Mouse (Mus musculus): ENCODE measurements around the gene Wasl. TPM values are rescaled to one million over a fixed set of nuclear protein-coding genes. Genes with fewer than 3 reads are reported as not detected.

Gene Wasl
- polyA plus RNA-seq (2011; ENCODE audit: insufficient read depth, insufficient read length, low read depth, missing spikeins), result 62.3 and 63.1 TPM in 2 replicates

DNA sequence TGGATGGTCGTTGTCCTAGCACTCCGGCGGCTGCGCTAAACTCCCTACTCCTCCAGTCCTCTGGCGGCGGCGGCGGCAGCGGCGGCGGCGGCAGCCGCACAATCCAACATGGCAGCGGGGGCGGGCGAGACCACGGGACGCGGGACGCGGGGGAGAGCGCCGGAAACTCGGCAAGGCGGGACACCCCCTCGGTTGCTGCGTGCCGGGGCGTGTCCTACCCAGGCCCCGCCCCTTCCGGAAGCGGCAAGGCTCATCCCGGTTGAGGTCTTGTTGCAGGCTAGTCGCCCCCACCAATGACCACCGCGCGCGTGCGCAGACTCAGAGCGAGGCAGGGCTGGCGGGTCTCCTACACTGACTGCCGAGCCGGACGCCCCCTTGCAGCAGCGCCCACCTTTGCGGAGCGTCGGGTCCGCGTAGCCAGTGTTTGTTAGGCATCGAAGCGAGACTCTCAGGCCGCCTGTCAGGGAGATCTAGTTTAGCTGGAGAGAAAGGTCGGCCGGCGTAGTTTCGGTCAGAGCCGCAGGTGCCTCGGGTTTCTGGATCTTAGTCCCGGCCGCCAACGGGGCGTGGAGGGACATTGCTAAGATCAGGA lies at the start of gene Wasl:
Gene Wasl, minus strand, starts transcription at position 143 of the 592 bp plus-strand sequence.
- H3K36me3 ChIP-seq (ENCODE audit: control insufficient read depth, insufficient read depth, low read length, poor library complexity, severe bottlenecking), result peaks cover 4% of the 10 kb centered on the region; the same call in 1 of the 2 replicates
- H3K4me3 ChIP-seq (ENCODE audit: low read depth, low read length), result peak within 1 kb of the TSS; percentile 74
- no peaks in the 10 kb centered on the region for H3K27me3 ChIP-seq (ENCODE audit: control insufficient read depth, insufficient read depth, low read length, poor library complexity, severe bottlenecking)
- peak within 1 kb of the TSS; percentile 38 for H3K27ac ChIP-seq (ENCODE audit: insufficient read depth, low read length)
- H3K9me3 ChIP-seq (replicated peaks; ENCODE audit: control insufficient read depth, insufficient read depth, low read length, poor library complexity, severe bottlenecking), result no peaks in the 10 kb centered on the region
- no peaks in the 10 kb centered on the region for H3K4me1 ChIP-seq (ENCODE audit: control insufficient read depth, insufficient read depth, low read length)
- TF ChIP-seq POLR2A (IDR thresholded peaks at IDR 0.05; ENCODE audit: insufficient read depth, low read length) (peak; percentile 61), CTCF (IDR thresholded peaks at IDR 0.05; ENCODE audit: low read depth, low read length) (no peak)
- peak within 1 kb of the TSS; percentile 95 for H3K9ac ChIP-seq (ENCODE audit: low read depth, poor library complexity, severe bottlenecking)

DNA sequence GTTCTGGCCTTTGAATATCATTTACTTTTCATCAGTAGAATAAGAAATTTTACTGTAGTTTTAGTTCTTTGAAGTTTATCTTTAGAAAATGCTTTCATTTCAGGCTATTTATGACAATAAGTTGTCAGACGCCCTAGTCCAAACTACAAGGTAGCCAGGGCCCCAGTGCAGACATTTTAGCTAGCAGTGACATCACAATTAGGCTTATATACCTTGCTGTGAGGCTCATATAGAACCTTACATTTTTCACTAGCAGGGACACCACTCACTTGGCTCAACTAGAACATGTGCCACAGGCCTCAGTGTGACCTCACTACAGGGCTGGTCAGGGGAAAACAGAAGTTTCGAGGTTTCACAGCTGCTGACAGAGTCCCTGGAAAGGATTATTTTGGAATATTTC lies 42.7 kb upstream of the Wasl start:
- no peaks in the 10 kb centered on the region for H3K27me3 ChIP-seq (ENCODE audit: control insufficient read depth, insufficient read depth, low read length, poor library complexity, severe bottlenecking)
- H3K4me3 ChIP-seq (ENCODE audit: low read depth, low read length), result no peak overlapping the region
- no peak overlapping the region for H3K9ac ChIP-seq (ENCODE audit: low read depth, poor library complexity, severe bottlenecking)
- H3K4me1 ChIP-seq (ENCODE audit: control insufficient read depth, insufficient read depth, low read length), result no peaks in the 10 kb centered on the region
- TF ChIP-seq POLR2A (IDR thresholded peaks at IDR 0.05; ENCODE audit: insufficient read depth, low read length), result no peak
- no peak for TF ChIP-seq CTCF (IDR thresholded peaks at IDR 0.05; ENCODE audit: low read depth, low read length)
- no peak for TF ChIP-seq EP300 (IDR thresholded peaks at IDR 0.05; ENCODE audit: insufficient read depth, low read depth, low read length)
- no peak overlapping the region for H3K27ac ChIP-seq (ENCODE audit: insufficient read depth, low read length)
- no peaks in the 10 kb centered on the region for H3K9me3 ChIP-seq (replicated peaks; ENCODE audit: control insufficient read depth, insufficient read depth, low read length, poor library complexity, severe bottlenecking)
- H3K36me3 ChIP-seq (ENCODE audit: control insufficient read depth, insufficient read depth, low read length, poor library complexity, severe bottlenecking), result no peaks in the 10 kb centered on the region

DNA sequence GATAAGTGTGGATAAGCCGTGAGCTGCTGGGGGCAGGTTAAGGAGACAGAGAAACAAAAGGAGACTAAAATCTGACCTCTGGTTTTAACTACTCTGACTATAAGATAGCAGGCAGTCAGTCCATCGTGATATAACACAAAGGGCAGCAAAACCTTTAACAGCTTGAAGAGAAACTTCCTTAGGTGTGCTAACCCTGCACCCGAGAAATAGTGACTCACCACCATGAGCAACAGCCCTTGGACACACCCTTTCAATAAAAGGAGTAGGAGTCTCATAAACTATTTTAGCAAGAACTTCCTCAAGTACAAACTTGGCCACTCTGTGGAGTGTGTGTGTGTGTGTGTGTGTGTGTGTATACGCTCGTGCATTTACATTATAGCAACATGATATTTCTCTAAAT lies 42.3 kb upstream of the Wasl start:
- H3K27me3 ChIP-seq (ENCODE audit: control insufficient read depth, insufficient read depth, low read length, poor library complexity, severe bottlenecking), result no peaks in the 10 kb centered on the region

DNA sequence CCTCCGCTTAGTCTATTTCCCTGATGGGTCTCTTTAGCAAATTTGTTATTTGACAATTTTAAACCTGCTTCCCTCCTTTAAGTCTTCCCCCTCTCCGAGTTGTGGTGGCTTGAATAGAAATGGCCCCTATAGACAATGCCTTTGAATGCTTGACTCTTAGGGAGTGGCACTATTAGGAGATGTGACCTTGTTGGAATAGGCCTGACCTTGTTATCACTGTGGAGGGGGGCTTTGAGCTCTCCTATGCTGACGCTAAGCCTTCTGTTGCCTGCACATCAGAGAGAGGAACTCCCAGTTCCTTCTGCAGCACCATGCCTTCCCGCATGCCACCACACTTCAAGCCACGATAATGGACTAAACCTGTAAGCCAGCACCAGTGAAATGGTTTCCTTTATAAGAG lies 32.4 kb upstream of the Wasl start:
- Histone ChIP-seq H3K36me3 (ENCODE audit: control insufficient read depth, insufficient read depth, low read length, poor library complexity, severe bottlenecking) (no peaks in the 10 kb centered on the region), H3K4me3 (ENCODE audit: low read depth, low read length) (no peak overlapping the region)

More for the DNA sequence above, 42.3 kb upstream of the Wasl start:
- H3K4me1 ChIP-seq (ENCODE audit: control insufficient read depth, insufficient read depth, low read length), result no peaks in the 10 kb centered on the region
- no peak overlapping the region for H3K9ac ChIP-seq (ENCODE audit: low read depth, poor library complexity, severe bottlenecking)
- no peak overlapping the region for H3K27ac ChIP-seq (ENCODE audit: insufficient read depth, low read length)
- no peak for TF ChIP-seq EP300 (IDR thresholded peaks at IDR 0.05; ENCODE audit: insufficient read depth, low read depth, low read length)
- no peak for TF ChIP-seq POLR2A (IDR thresholded peaks at IDR 0.05; ENCODE audit: insufficient read depth, low read length)
- no peak for TF ChIP-seq CTCF (IDR thresholded peaks at IDR 0.05; ENCODE audit: low read depth, low read length)
- H3K4me3 ChIP-seq (ENCODE audit: low read depth, low read length), result no peak overlapping the region
- H3K9me3 ChIP-seq (replicated peaks; ENCODE audit: control insufficient read depth, insufficient read depth, low read length, poor library complexity, severe bottlenecking), result no peaks in the 10 kb centered on the region
- no peaks in the 10 kb centered on the region for H3K36me3 ChIP-seq (ENCODE audit: control insufficient read depth, insufficient read depth, low read length, poor library complexity, severe bottlenecking)

DNA sequence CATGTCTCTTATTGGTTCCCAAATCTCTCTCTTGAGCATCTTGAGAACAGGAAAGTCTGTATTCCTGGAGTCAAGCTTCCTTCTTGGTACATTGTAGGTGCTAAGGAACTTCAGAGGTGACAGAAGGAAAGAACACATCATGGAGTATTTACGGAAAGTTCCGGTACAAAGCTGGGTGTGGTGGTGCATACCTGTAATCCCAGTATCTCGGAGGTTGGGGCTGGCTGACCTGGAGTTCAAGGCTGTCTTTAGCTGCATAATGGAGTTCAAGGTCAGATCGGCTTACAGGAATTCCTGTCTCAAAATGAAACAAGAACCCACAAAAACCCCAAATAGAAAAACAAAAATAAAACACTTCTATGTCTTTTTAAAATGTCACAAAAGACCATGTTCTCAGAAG lies 31.3 kb upstream of the Wasl start:
- Histone ChIP-seq H3K27ac (ENCODE audit: insufficient read depth, low read length) (no peak overlapping the region), H3K36me3 (ENCODE audit: control insufficient read depth, insufficient read depth, low read length, poor library complexity, severe bottlenecking) (no peaks in the 10 kb centered on the region), H3K27me3 (ENCODE audit: control insufficient read depth, insufficient read depth, low read length, poor library complexity, severe bottlenecking) (no peaks in the 10 kb centered on the region; the same call in 1 of the 2 replicates), H3K9me3 (replicated peaks; ENCODE audit: control insufficient read depth, insufficient read depth, low read length, poor library complexity, severe bottlenecking) (no peaks in the 10 kb centered on the region), H3K9ac (ENCODE audit: low read depth, poor library complexity, severe bottlenecking) (no peak overlapping the region), H3K4me3 (ENCODE audit: low read depth, low read length) (no peak overlapping the region), H3K4me1 (ENCODE audit: control insufficient read depth, insufficient read depth, low read length) (peaks cover 2% of the 10 kb centered on the region)
- TF ChIP-seq POLR2A (IDR thresholded peaks at IDR 0.05; ENCODE audit: insufficient read depth, low read length) (no peak), EP300 (IDR thresholded peaks at IDR 0.05; ENCODE audit: insufficient read depth, low read depth, low read length) (no peak), CTCF (IDR thresholded peaks at IDR 0.05; ENCODE audit: low read depth, low read length) (no peak)

More for the DNA sequence above, 32.4 kb upstream of the Wasl start:
- Histone ChIP-seq H3K4me1 (ENCODE audit: control insufficient read depth, insufficient read depth, low read length) (peaks cover 2% of the 10 kb centered on the region), H3K9ac (ENCODE audit: low read depth, poor library complexity, severe bottlenecking) (no peak overlapping the region), H3K27me3 (ENCODE audit: control insufficient read depth, insufficient read depth, low read length, poor library complexity, severe bottlenecking) (no peaks in the 10 kb centered on the region; the same call in 1 of the 2 replicates), H3K9me3 (replicated peaks; ENCODE audit: control insufficient read depth, insufficient read depth, low read length, poor library complexity, severe bottlenecking) (no peaks in the 10 kb centered on the region), H3K27ac (ENCODE audit: insufficient read depth, low read length) (no peak overlapping the region)
- no peak for TF ChIP-seq CTCF (IDR thresholded peaks at IDR 0.05; ENCODE audit: low read depth, low read length)
- TF ChIP-seq EP300 (IDR thresholded peaks at IDR 0.05; ENCODE audit: insufficient read depth, low read depth, low read length), result no peak
- TF ChIP-seq POLR2A (IDR thresholded peaks at IDR 0.05; ENCODE audit: insufficient read depth, low read length), result no peak
